Mouse (Mus musculus) embryo, embryonic 9.5 days (tissue): Measurements from ENCODE around the gene Haus7.

Experiments used
- DNase-seq: peaks from one replicate; pipeline ENCODE4 v3.0.0-alpha.2; 2017; ENCODE audit errors: extremely low spot score

The Haus7 gene

GRCm38 (mm10) chrX:73458877-73459392 is at the start of gene Haus7:
Gene Haus7 (minus strand): TSS chrX:73459044.
- peak; percentile 87 for DNase-seq

- no peak for DNase-seq
Observed at GRCm38 (mm10) chrX:73506577-73506976, 47.7 kb upstream of the Haus7 start.

DNA sequence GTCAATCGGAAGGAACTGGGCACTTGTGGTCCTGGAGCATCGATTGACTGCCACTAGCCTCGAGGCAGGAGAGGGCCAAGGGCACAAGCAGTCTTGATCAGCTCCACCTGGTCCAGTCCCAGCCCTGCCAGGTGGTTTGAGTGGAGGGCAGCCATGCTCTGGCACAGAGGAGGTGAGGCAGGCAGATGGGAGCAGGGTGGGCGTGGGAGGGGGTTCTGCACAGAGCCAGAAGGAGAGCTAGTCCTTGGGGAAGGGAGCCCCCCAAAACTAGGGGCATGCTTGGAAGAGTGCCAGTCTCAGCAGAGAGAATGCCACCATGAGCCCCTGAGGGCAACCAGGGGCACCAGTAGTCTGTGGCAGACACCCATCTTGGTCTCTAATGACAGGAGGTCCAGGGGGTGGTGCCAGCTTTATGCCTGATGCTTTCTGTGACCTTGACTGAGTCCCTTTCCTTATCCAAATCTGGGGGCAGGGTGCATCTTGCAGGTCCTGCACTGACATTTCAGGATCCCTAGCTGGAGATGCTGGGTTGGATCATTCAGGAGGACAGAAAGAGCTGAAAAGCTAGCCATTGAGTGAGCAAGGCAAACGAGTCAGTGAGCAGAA is 46.4 kb upstream of the Haus7 start:
- no peak for DNase-seq

DNA sequence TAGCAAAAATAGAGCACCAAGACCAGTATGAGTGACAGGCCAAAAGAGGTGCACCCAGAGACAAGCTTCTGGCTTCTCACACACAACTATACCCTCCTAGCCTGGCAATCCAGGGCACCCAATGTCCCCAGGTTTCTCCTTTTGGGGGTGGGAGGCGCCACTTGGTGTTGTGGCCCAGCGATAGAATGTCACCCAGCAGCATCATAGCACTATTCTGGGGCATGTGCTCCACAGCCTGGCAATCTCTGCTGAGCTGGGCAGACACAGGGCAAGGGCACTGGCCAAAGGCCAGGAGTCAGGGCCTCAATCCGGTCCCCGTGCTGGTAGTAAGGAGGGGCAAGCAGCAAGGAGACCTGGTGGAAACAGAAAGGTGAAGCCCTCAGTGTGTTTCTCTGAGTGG is 37.9 kb upstream of the Haus7 start:
- DNase-seq = no peak

DNA sequence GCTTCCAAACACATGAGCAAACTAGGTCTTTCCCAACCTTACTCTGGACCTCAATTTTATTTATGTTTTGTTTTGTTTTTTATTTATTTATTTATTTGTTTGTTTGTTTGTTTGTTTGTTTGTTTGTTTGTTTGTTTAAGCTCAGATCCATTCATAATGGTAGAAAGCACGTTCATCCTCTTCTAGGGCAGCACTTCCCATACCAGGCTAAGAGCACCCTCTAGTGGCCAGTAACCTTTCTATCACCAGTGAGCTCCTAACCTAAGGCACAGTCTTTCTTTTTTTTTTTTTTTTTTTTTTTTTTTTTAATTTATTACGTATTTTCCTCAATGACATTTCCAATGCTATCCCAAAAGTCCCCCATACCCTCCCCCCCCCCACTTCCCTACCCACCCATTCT is 34.7 kb upstream of the Haus7 start:
- DNase-seq = peak; percentile 36

DNA sequence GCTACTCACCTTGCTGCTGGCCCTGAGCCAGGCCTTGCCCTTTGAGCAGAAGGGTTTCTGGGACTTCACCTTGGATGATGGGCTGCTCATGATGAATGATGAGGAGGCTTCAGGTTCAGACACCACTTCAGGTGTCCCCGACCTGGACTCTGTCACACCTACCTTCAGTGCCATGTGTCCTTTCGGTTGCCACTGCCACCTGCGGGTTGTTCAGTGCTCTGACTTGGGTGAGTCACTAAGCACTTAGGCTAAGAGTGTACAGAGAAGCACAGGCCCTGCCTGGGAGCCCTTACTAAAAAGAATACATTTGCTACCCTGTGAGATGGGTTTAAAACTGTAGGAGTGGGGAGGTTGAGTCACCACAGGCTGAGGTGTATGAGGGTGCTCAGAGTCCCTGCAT is 32.0 kb upstream of the Haus7 start:
- no peak for DNase-seq

DNA sequence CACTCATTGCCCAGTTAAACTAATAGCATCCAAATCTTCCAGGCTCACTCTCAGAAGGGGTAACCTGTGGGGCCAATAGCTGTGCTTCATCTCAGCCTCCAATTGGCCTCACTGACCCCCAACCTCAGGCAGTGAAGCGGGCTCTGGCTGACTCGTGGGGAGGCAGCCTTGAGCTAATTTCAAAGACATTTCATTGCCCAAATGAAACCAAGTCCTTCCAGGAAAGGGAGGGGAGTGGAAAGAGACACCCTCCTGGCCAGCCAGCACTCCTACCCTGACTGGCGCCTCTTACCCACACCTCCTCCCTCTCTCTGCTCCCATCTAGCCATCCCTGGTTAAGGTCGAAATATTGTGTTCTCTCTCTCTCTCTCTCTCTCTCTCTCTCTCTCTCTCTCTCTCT is 31.3 kb upstream of the Haus7 start:
- no peak for DNase-seq

DNA sequence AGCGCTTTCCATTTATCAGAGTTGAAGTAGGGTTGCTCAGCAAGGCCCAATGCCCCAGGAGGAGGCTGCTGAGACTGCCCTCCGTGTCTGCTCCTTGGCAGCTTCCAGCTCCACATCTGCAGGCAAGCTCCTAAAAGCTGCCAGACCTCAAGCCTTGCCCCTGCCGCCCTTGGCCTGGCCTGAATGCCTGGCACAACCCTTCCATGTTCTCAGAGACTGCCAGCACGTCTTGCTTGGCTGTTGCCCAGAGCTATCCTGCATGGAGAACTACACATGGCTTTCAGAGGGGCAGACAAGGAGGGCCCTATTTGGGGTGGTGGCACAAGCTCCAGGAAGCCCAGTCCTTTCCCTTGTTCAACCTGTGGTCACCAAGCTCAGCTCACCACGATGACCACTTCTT is 28.1 kb upstream of the Haus7 start:
- no peak for DNase-seq

DNA sequence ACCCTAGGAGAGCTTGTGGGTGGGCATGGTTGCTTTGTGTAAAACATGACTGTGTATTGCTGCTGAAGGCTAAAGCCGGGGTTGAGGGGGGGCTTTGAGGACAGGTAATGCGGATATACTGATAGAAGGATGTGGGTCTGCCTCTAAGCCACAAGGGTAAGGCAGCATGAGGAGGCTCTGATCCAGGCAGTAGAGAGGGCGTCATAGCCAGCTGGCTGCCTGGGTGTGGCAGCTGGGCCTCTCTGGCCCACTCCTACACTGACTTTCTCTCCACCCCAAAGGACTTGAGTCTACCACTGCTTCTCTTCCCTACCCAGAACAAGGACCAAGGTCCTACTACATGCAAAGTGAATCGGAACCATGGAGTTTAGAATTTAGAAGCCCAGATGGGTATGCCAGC is 26.0 kb upstream of the Haus7 start:
- no peak for DNase-seq

GRCm38 (mm10) chrX:73484076-73484475 is 25.2 kb upstream of the Haus7 start:
- DNase-seq = no peak

- DNase-seq = no peak
Observed at GRCm38 (mm10) chrX:73483484-73483810, 24.6 kb upstream of the Haus7 start, which contains the start of gene Bgn. Gene Bgn (plus strand): TSS chrX:73483602.

- DNase-seq = no peak
Observed at GRCm38 (mm10) chrX:73482643-73483483, 24.0 kb upstream of the Haus7 start.

DNA sequence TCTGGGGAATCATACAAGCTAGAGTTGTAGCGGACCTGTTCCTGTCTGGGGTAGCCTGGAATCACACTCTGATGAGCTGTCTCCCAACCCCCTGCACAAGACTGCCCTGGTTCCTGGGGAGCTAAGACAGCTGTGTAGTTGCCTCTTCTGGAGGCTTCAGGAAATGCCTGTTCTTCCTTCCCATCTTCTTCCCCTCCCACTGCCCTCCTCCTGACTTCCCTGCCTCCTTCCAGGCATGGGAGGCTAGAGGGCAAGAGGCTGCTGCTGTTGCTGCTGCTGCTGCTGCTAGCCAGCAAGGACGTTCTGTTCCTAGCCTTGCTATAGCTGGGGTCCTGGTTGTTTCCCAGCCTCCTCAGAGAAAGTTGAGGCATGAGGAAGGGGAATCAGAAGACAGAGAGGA is 21.5 kb upstream of the Haus7 start:
- DNase-seq = no peak

DNA sequence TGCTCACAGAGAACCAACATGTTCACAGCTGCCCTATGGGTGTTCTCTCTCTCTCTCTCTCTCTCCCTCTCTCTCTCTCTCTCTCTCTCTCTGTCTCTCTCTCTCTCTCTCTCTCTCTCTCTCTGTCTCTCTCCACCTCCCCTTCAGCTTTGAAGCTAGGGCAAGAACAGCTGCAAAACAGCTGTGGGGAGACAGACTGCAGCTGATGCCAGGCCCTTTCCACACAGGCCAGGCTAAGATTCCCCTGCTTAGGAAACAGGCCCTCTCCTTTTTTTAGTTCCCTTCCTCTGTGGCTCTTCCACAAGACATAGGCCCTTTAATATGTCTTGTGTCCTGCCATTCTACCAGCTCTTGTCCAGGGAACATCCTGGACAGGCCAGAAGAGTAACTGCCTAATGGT is 20.8 kb upstream of the Haus7 start:
- no peak for DNase-seq

GRCm38 (mm10) chrX:73477500-73477899 is 18.7 kb upstream of the Haus7 start:
- no peak for DNase-seq

- no peak for DNase-seq
Observed at GRCm38 (mm10) chrX:73476621-73477020, 17.8 kb upstream of the Haus7 start.

- no peak for DNase-seq
Observed at GRCm38 (mm10) chrX:73475658-73476256, 16.9 kb upstream of the Haus7 start.

- DNase-seq = no peak
Observed at GRCm38 (mm10) chrX:73474340-73475165, 15.7 kb upstream of the Haus7 start.

- DNase-seq = no peak
Observed at GRCm38 (mm10) chrX:73471764-73472163, 12.9 kb upstream of the Haus7 start.

DNA sequence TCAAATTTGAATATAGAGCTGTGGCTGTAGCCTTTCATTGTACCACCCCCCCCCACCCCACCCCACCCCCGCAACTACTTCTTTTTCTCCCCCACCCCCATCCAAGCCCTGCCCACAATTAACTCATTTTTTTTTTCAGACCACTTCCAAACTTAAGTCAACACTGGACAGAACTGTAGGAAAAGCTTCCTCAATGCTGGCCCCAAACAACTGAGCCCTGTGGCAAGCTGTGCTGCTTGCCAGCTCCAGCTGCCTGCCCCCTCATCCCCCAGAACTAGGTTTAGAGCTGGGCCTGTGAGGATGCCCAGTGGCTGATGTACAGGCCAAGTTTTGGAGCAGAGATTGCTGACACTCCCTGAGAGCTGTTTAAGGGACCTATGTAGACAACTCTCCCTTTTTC is 9.9 kb upstream of the Haus7 start:
- DNase-seq = no peak

GRCm38 (mm10) chrX:73468330-73468729 is 9.5 kb upstream of the Haus7 start:
- DNase-seq = no peak
